8 mouse cellular contexts compared by ENCODE assay signal in the genomic region with DNA sequence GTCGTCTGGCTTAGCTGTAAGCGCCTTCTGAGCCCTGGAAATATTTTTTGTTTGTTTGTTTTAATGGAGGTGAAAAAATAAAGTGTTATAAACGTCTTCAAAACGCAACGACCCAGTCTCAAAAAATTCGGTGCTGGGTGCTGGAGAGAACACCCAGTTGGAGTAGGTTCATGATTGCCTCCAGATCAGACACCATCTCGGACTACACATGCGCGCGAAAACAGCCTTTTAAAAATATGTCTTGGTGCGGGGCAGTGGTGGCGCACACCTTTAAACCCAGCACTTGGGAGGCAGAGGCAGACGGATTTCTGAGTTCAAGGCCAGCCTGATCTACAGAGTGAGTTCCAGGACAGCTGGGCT. TPM values are rescaled to one million over a fixed set of nuclear protein-coding genes. Genes with fewer than 3 reads are reported as not detected.
DNase-seq lines count a peak whose midpoint lies in the region; ATAC-seq lines count a peak whose summit lies in the region.

No protein-coding gene starts in this region.

- no peaks in the 10 kb centered on the region for H3K9me3 ChIP-seq in kidney, embryonic 14.5 days (ENCODE audit: control insufficient read depth, low read length)
- H3K9me3 ChIP-seq in embryonic facial prominence, embryonic 12.5 days: no peaks in the 10 kb centered on the region
- H3K9me3 ChIP-seq in midbrain, embryonic 12.5 days: no peaks in the 10 kb centered on the region

- H3K4me2 ChIP-seq in kidney, embryonic 14.5 days (replicated peaks; ENCODE audit: low read depth, low read length): peak overlapping the region; percentile 47
- H3K4me2 ChIP-seq in embryonic facial prominence, embryonic 12.5 days (replicated peaks): peak overlapping the region; percentile 65
- peak overlapping the region; percentile 74 for H3K4me2 ChIP-seq in midbrain, embryonic 12.5 days (replicated peaks)

- no peaks in the 10 kb centered on the region for H3K27me3 ChIP-seq in kidney, embryonic 14.5 days (ENCODE audit: control insufficient read depth, insufficient read depth, low read length)
- no peaks in the 10 kb centered on the region for H3K27me3 ChIP-seq in embryonic facial prominence, embryonic 12.5 days
- H3K27me3 ChIP-seq in midbrain, embryonic 12.5 days: no peaks in the 10 kb centered on the region

- H3K9ac ChIP-seq in kidney, embryonic 14.5 days (ENCODE audit: low read depth, low read length): peak overlapping the region; percentile 89
- H3K9ac ChIP-seq in embryonic facial prominence, embryonic 12.5 days: peak overlapping the region; percentile 95
- peak overlapping the region; percentile 92 for H3K9ac ChIP-seq in midbrain, embryonic 12.5 days (replicated peaks)

- 5% methylated on average over 13 of the region's 13 CpGs for WGBS in kidney, embryonic 14.5 days
- WGBS in embryonic facial prominence, embryonic 12.5 days: 5% methylated on average over 13 of the region's 13 CpGs
- 9% methylated on average over 13 of the region's 13 CpGs for WGBS in midbrain, embryonic 12.5 days

- H3K36me3 ChIP-seq in kidney, embryonic 14.5 days (ENCODE audit: control insufficient read depth, insufficient read depth, low read length): peaks cover 9% of the 10 kb centered on the region
- peaks cover 9% of the 10 kb centered on the region for H3K36me3 ChIP-seq in embryonic facial prominence, embryonic 12.5 days
- peaks cover 13% of the 10 kb centered on the region; the same call in 1 of the 2 replicates for H3K36me3 ChIP-seq in midbrain, embryonic 12.5 days

- no peaks in the 10 kb centered on the region for H3K4me1 ChIP-seq in kidney, embryonic 14.5 days (ENCODE audit: control insufficient read depth, insufficient read depth, low read length)
- H3K4me1 ChIP-seq in embryonic facial prominence, embryonic 12.5 days: peaks cover 12% of the 10 kb centered on the region
- H3K4me1 ChIP-seq in midbrain, embryonic 12.5 days: peaks cover 26% of the 10 kb centered on the region

- no peak for ATAC-seq in kidney, embryonic 14.5 days (ENCODE audit: low FRiP score, low TSS enrichment)
- ATAC-seq in embryonic facial prominence, embryonic 12.5 days (ENCODE audit: insufficient number of reproducible peaks, insufficient read depth, low FRiP score, low TSS enrichment): no peak
- no peak for ATAC-seq in midbrain, embryonic 12.5 days (ENCODE audit: low FRiP score, low read depth)
- ATAC-seq in monocyte, adult 5-6 weeks (replicated peaks; ENCODE audit: insufficient number of reproducible peaks, low FRiP score, low TSS enrichment, poor library complexity, severe bottlenecking): no peak

- H3K4me3 ChIP-seq in kidney, embryonic 14.5 days (ENCODE audit: low read length): peak overlapping the region; percentile 84
- H3K4me3 ChIP-seq in embryonic facial prominence, embryonic 12.5 days: peak overlapping the region; percentile 91
- H3K4me3 ChIP-seq in midbrain, embryonic 12.5 days: peak overlapping the region; percentile 87

- DNase-seq in kidney, adult 18-20 months: no peak
- DNase-seq in MN1 (ENCODE audit: low spot score): peak; percentile 52
- peak; percentile 34 for DNase-seq in kidney, postnatal 14 days
- no peak for DNase-seq in left cerebral cortex, adult 8-10 months (ENCODE audit: low spot score in 2 of 2)

- H3K27ac ChIP-seq in kidney, embryonic 14.5 days (ENCODE audit: low read depth, low read length): no peak overlapping the region
- H3K27ac ChIP-seq in embryonic facial prominence, embryonic 12.5 days: no peak overlapping the region
- H3K27ac ChIP-seq in midbrain, embryonic 12.5 days (replicated peaks): peak overlapping the region; percentile 80; the same call in 1 of the 2 replicates

RNA-seq across cellular contexts. Expression of a gene that starts 1.1 kb away (rescaled TPM):
- 44.4 and 44.5 TPM in 2 replicates for polyA plus RNA-seq in kidney, embryonic 14.5 days (2014; fragmentation: Nextera tagmentation; extraction: Ambion mirVana)
- 47.5 and 50.4 TPM in 2 replicates for polyA plus RNA-seq in embryonic facial prominence, embryonic 12.5 days (2016; fragmentation: Nextera tagmentation; extraction: Ambion mirVana)
- polyA plus RNA-seq in midbrain, embryonic 12.5 days (2016; fragmentation: Nextera tagmentation; extraction: Ambion mirVana): 37.3 and 42.3 TPM in 2 replicates
- 69.7 to 107 TPM (median 74.3 TPM) in 3 replicates for total RNA-seq in monocyte, adult 5-6 weeks (2017)
- 10 to 100 TPM; 35.3 to 42.7 (median 39.7) TPM for total RNA-seq in left cerebral cortex, adult 8-10 months (2022)

RNA-seq across cellular contexts. Expression of a gene that starts 18.1 kb away (rescaled TPM):
- 17.8 and 29.6 TPM in 2 replicates for polyA plus RNA-seq in kidney, embryonic 14.5 days (2014; fragmentation: Nextera tagmentation; extraction: Ambion mirVana)
- 40.7 and 44.5 TPM in 2 replicates for polyA plus RNA-seq in embryonic facial prominence, embryonic 12.5 days (2016; fragmentation: Nextera tagmentation; extraction: Ambion mirVana)
- polyA plus RNA-seq in midbrain, embryonic 12.5 days (2016; fragmentation: Nextera tagmentation; extraction: Ambion mirVana): 41.4 and 51.0 TPM in 2 replicates
- 19.1 to 84.2 TPM (median 54.6 TPM) in 3 replicates for total RNA-seq in monocyte, adult 5-6 weeks (2017)
- total RNA-seq in left cerebral cortex, adult 8-10 months (2022): 100 to 1,000 TPM in 2 of 4 experiments, 10 to 100 TPM in 2; 93.5 to 111 (median 104) TPM

RNA-seq across cellular contexts. Expression of a gene that starts 19.1 kb away (rescaled TPM):
- polyA plus RNA-seq in kidney, embryonic 14.5 days (2014; fragmentation: Nextera tagmentation; extraction: Ambion mirVana): not detected in 2 replicates
- polyA plus RNA-seq in embryonic facial prominence, embryonic 12.5 days (2016; fragmentation: Nextera tagmentation; extraction: Ambion mirVana): 0.09 TPM in 1 of 2 replicates, not detected in the other
- 0.13 and 0.23 TPM in 2 replicates for polyA plus RNA-seq in midbrain, embryonic 12.5 days (2016; fragmentation: Nextera tagmentation; extraction: Ambion mirVana)
- total RNA-seq in monocyte, adult 5-6 weeks (2017): not detected in 3 replicates
- under 1 TPM; 0.37 to 0.82 (median 0.53) TPM for total RNA-seq in left cerebral cortex, adult 8-10 months (2022)

Comparison
In these comparisons a context has a peak if more than half of its experiments do, and no peak if none do; other contexts are left out.
1. DNase-seq: peak in MN1 (single experiment) and kidney, postnatal 14 days (single experiment); none in kidney, adult 18-20 months (single experiment) and left cerebral cortex, adult 8-10 months (0 of 2).
2. Peak in every context shown above with its lines, with median percentiles within 50 percentile points of each other: H3K4me2 ChIP-seq, H3K4me3 ChIP-seq and H3K9ac ChIP-seq.